Mouse (Mus musculus) kidney, postnatal 14 days (tissue): ENCODE measurements at regions not wholly inside any gene's neighbourhood (a gene's known extent, or its start where the extent isn't known, plus 50 kb on each side); places are given as distances from the start of the nearest gene placed in this dataset.

ENCODE experiments used
- DNase-seq: peaks from one replicate; pipeline ENCODE4 v3.0.0; 2022; ENCODE audit warnings: mixed read lengths

GRCm38 (mm10) chr4:69739833-69740510, 670.3 kb downstream of the Cdk5rap2 start:
- no peak for DNase-seq
